Mouse (Mus musculus) monocyte, adult 5-6 weeks (primary cell): ENCODE results near the gene Cped1. TPM values are rescaled to one million over a fixed set of nuclear protein-coding genes. Genes with fewer than 3 reads are reported as not detected.

Experiments
- ATAC-seq: fragments of 153-309, 156-312 bp; replicated peaks from 2 replicates; pipeline ENCODE4 v1.8.0; 2017; ENCODE audit warnings: mild to moderate bottlenecking; ENCODE audit not compliant: low TSS enrichment, insufficient number of reproducible peaks, severe bottlenecking, poor library complexity, low FRiP score
- total RNA-seq: library from RNA; stranded (forward); fragments of 200-1000, 200-491, 200-594 nt; gene quantifications from 3 replicates; pipeline ENCODE4 v1.2.3, GENCODE M21; 2017

The Cped1 gene
- 0.49 to 1.8 TPM (median 1.6 TPM) in 3 replicates for total RNA-seq

- ATAC-seq: peak; percentile 64
Measured at GRCm38 (mm10) chr6:21985732-21986540, at the start of gene Cped1. TSS of gene Cped1 (plus strand) at chr6:21985916.

DNA sequence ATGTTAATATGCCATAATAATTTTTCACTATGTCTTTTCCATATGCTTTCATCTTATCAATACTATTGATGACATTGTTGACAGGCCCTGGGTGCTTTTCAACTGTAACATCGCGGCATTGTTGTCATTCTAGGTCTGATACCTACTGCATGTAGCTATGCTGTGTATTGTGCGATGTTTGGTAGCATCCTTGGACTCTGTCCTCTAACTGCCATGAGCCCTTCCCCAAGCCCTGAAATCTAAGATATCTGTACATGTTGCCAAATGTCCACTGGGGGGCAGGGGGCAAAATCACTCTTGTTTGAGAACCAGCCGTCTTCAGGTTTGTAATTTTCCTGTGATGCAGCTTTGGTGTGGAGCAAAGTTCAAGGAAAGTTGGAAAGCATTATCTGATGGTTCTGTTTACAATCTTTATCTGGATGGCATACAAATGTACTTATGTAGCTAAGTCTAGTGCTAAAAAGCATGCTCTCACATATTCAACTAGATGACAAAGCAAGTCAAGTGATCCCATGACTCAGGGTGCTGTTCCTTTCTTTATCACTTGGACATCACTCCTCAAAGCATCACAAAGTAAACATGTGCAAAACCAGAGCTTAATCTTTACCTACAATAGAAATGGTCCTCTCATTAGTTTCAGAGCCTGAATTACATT is 47.6 kb upstream of the Cped1 start:
- ATAC-seq: no peak

GRCm38 (mm10) chr6:21949226-21949731 is 36.4 kb upstream of the Cped1 start, which contains the start of gene Ing3:
TSS of gene Ing3 (plus strand) at chr6:21949571.
- peak; percentile 92 for ATAC-seq

- ATAC-seq: peak; percentile 89
Measured at GRCm38 (mm10) chr6:21949771-21950448, 35.8 kb upstream of the Cped1 start.

DNA sequence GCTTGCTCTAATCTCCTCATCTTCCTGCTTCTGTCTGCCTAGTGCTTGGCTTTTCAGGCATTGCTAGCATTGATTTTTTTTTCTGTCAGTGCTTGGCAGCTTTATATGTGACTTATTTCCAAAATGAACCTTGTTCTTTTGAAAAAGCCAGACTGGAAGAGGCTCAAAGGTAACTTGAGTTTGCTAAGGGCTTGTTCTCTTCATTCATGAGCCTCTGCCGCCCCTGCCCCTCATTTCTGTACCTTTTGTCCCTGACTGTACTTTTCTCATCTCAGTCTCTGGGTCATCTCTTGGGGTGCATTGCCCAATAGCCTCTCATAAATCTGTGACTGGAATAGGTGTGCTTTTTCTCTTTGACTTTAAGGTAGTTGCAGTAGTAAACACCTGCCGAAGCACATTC is 35.0 kb upstream of the Cped1 start:
- no peak for ATAC-seq

DNA sequence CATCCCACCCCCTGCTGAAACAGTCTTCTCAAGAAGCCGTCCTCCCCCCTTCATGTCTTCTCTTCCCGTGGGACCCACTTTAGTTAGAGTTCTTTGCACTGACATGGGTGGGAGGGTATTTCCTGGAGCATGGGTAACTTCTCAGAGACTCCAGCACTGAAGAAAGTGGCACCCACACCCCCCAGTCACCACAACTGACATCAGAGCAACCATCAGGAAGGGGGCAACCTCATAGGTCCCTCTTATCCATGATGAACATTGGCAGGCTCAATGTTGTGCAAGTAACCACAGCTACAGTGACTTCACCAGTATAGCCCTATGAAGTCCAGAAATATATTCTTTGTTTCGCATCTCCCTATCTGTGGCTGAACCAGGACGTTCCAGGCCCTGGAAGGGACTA is 30.2 kb upstream of the Cped1 start:
- peak; percentile 34 for ATAC-seq

DNA sequence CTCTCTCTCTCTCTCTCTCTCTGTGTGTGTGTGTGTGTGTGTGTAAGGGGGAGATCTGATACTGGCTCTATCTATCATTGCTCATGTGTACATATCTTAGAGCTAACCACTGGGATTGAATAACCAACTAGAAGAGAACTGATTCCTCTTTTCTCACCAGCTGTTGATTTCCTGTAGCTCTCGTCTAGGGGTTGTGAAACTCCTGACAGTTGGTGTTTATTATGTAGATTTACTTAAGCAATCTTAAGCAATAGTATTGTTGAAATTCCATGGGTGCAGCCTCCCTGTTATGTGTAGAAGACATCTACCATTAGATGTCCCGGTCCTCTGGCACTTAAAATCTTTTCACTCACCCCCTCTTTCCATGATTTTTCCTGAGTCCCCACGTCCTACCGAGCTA is 26.8 kb upstream of the Cped1 start:
- peak; percentile 86 for ATAC-seq

DNA sequence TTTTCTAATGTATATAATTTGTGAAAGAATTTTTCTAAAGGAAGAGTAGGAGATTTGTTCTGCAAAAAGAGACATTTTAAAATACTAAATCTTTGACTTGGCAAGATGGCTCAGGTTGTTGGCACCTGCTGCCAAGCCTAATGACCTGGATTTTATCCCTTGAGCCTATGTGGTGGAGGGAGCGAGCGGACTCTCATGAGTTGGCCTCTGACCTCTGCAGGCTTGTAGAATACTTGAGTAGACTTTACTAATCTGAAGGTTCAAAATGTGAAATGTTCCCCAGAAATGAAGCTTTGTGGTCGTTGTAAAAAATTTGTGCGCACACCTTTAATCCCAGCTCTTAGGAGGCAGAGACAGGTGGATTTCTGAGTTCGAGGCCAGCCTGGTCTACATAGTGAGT is 25.8 kb upstream of the Cped1 start:
- no peak for ATAC-seq

DNA sequence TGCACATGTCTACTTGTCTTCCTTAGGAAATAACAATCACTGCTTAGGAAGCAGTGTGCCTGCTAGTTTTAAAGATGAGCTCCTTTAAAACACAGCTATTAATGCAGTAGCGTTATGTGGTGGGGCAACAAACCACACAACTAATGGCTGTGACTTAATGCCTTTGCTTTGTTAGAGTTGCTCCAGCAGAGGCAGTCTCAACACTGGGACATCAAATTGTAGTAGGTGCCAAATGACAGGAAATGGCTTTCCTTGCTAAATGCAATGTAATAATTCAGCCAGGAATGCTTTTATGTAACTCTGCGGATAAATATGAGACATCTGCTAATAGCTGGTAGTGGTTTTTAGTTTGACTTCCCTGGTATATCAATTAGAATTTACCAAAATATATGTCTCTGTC is 8.2 kb upstream of the Cped1 start:
- no peak for ATAC-seq

GRCm38 (mm10) chr6:21981114-21981513 is 4.6 kb upstream of the Cped1 start:
- ATAC-seq: no peak

- ATAC-seq: peak; percentile 68
Measured at GRCm38 (mm10) chr6:21984990-21985731, 555 bp upstream of the Cped1 start.

DNA sequence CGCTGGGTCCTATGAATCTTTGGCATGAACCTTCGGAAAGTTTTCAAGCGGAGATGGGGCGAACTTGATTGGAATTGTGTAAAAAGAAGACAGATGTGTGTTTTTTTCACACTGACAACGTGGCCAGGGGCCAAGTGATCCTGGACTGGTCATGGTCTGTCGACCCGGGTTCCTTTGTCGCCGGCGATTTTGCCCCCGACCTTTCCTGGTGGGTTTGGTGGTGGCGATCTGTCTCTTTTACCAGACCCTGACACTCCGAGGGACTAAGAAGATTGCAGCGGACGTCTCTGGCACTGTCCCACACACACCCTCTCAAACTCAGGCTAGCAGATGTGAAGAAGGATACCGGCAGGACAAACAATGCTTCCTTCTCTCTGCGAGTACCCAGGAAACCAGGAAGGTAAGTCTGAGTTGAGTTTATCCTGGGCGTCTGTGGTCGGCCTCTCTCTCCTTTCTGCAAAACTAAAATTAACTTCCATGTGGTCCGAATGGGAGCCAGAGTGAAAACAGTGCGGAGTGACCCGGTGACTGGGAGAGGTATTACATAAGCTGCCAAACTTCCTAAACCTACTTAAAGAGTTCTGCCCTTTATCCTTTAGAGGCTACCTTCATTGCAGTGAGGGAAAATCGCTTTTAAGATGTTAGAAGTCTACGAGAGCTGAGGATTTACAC is 1.1 kb downstream of the Cped1 start:
- no peak for ATAC-seq

GRCm38 (mm10) chr6:21987554-21987953 is 1.8 kb downstream of the Cped1 start:
- ATAC-seq: no peak

DNA sequence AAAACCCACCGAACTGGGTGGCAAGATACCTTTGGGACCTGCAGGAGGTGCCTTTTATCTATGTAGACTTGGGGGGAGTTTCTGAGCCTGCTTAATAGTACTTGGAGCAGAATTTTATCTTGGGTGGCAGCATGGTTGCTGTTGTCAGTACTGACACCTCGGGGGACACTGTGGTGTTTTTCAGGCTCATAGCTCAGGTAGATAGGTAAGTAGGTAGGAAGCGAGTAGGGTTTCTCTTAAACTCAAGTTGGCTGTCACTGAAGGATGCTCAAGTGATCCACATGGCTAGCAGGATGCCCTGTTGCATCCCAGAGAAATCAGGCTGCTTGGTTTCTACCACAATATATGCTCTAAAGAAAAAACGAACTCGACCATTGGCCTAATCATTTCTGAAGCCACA is 2.6 kb downstream of the Cped1 start:
- ATAC-seq: no peak

DNA sequence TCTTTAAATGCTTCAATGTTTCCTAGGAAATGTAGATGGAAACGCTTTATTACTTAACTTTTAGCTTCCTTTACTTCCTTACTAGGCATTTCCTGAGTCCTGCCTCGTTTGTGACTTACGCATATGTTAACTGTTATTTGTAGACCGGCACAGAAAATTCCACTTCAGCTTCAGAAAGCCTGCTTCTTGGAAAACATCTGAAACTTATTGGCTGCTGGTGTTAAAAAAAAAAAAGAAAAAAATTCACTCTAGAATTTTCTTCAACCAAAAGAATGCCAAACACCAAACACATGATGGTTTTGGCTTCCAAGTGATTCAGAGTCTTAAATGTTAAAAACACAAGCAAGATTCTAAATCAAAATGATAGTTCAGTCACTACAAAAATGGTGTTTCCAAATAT is 3.4 kb downstream of the Cped1 start:
- ATAC-seq: no peak

- no peak for ATAC-seq
Measured at GRCm38 (mm10) chr6:21990181-21991135, 4.7 kb downstream of the Cped1 start.

- no peak for ATAC-seq
Measured at GRCm38 (mm10) chr6:21991151-21991550, 5.4 kb downstream of the Cped1 start.
